Mouse (Mus musculus) forebrain, embryonic 15.5 days (tissue): ENCODE measurements at regions not wholly inside any gene's neighbourhood (a gene's known extent, or its start where the extent isn't known, plus 50 kb on each side); places are given as distances from the start of the nearest gene placed in this dataset. TPM values are rescaled to one million over a fixed set of nuclear protein-coding genes. Genes with fewer than 3 reads are reported as not detected.

Experiments used
- ATAC-seq: fragments of 200-750 bp; cut with Nextera tagmentation; replicated peaks from 2 replicates; pipeline ENCODE4 v1.8.0; 2017; ENCODE audit warnings: mild to moderate bottlenecking, moderate TSS enrichment, moderate library complexity
- H3K27ac ChIP-seq: fragments of 300-500 bp; sonication (generic); replicated peaks from 2 replicates; pipeline ENCODE4 v1.5.1; 2015; ENCODE audit warnings: mild to moderate bottlenecking, inconsistent platforms
- H3K27me3 ChIP-seq: fragments of 300-500 bp; sonication (generic); 2 replicates; pipeline ENCODE4 v1.6.1; 2015; ENCODE audit warnings: inconsistent platforms
- H3K36me3 ChIP-seq: fragments of 300-500 bp; sonication (generic); 2 replicates; pipeline ENCODE4 v1.6.1; 2015; ENCODE audit warnings: mild to moderate bottlenecking, inconsistent platforms
- H3K4me1 ChIP-seq: fragments of 300-500 bp; sonication (generic); 2 replicates; pipeline ENCODE4 v1.6.1; 2015; ENCODE audit warnings: inconsistent platforms
- H3K4me2 ChIP-seq: fragments of 300-500 bp; sonication (generic); replicated peaks from 2 replicates; pipeline ENCODE4 v1.6.1; 2015; ENCODE audit warnings: mild to moderate bottlenecking, inconsistent platforms
- H3K4me3 ChIP-seq: fragments of 300-500 bp; sonication (generic); 2 replicates; pipeline ENCODE4 v1.5.1; 2015; ENCODE audit warnings: mild to moderate bottlenecking, inconsistent platforms
- H3K9ac ChIP-seq: fragments of 300-500 bp; sonication (generic); replicated peaks from 2 replicates; pipeline ENCODE4 v1.6.1; 2015; ENCODE audit warnings: mild to moderate bottlenecking, inconsistent platforms
- H3K9me3 ChIP-seq: fragments of 300-500 bp; sonication (generic); 2 replicates; pipeline ENCODE4 v1.6.1; 2016; ENCODE audit warnings: inconsistent platforms
- WGBS: fragments of 180-500 bp; shearing (Covaris S2); methylation state at CpG from one replicate; pipeline ENCODE4 v1.1.7; 2015; ENCODE audit warnings: mixed read lengths; 5-methylcytosine and 5-hydroxymethylcytosine counted together
- microRNA-seq: library from miRNA; unstranded; fragments of <30 nt; microRNA quantifications from one replicate; pipeline ENCODE4, GENCODE M21; 2016

DNA sequence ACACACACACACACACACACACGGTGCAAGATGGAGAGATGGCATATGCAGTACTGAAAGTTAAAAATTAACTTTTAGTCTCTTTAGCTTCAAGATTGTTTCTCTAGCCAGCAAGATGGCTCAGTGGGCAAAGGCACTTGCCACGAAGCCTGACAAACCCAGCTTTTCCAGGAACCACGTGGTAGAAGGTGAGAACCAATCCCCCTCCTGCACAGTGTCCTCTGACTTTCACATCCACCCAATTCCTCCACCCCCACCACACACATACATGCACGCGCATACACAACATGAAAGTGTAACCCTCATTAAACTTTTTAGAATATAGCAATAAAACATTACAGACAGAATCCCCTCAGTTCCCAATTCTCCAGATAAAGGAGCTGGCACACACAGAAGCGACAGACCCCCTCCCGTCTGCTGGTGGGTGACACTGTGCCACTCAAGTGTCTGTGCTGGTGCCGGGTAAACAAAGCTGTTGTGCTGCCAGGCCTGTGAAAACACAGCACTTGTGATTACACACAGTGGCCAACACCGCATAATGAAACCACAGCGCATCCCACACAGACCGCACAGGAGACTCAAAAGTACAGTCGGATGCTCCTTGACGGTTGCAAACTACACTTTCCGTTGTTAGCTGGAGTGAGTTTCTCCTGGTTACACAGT is 82.9 kb upstream of the Elac2 start:
- 57% methylated on average over 14 of the region's 14 CpGs for WGBS
- peak; percentile 91 for ATAC-seq
- peaks cover 18% of the 10 kb centered on the region for H3K4me1 ChIP-seq
- no peaks in the 10 kb centered on the region for H3K36me3 ChIP-seq
- H3K27ac ChIP-seq: no peak overlapping the region
- H3K9ac ChIP-seq: no peak overlapping the region
- H3K27me3 ChIP-seq: peaks cover 19% of the 10 kb centered on the region; the same call in 1 of the 2 replicates
- H3K4me3 ChIP-seq: no peak overlapping the region
- H3K4me2 ChIP-seq: no peak overlapping the region
- H3K9me3 ChIP-seq: no peaks in the 10 kb centered on the region

DNA sequence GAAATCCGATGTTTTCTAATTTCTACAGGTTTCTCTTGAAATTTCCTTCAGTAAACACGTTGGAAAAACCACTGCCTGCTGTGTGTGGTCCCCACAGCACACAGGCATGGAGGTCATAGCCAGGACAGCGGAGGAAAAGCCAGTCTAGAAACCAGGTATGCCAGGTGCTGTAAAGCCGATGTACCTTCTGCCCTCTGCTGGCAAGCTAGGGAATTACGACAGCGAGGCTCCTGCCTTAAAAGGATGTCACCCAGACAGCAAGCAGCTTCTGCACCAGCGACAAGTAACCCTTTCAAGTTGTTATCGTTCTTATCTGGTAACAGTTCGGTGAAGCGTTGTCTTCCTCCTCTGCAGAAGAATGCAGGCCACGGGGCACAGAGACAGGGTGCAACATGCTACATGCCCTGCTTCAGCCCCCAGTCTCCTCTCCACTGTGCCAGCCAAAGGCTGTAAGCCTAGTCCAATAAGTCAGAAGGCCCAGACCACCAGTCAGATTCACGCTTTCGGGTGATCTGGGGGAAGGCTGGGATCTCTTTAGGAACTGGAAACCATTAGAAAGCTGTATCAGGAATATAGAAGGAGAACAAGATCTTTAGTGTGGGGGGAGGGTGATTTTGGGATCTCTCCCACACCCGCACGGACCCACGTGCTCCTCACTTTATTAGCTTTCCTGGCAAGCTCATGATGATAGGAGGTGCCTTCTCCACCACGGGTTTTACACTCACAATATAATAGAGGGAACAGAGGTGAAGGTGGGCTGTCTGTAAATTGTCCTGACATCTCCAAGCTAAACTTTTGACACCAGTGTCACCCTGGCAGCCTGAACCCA is 79.9 kb upstream of the Elac2 start:
- no peak overlapping the region for H3K9ac ChIP-seq
- no peaks in the 10 kb centered on the region for H3K9me3 ChIP-seq
- H3K4me2 ChIP-seq: no peak overlapping the region
- H3K4me3 ChIP-seq: no peak overlapping the region
- no peaks in the 10 kb centered on the region for H3K36me3 ChIP-seq
- H3K27ac ChIP-seq: no peak overlapping the region
- no peak for ATAC-seq
- WGBS: 36% methylated on average over 17 of the region's 17 CpGs
- H3K27me3 ChIP-seq: peaks cover 13% of the 10 kb centered on the region; the same call in 1 of the 2 replicates
- peaks cover 18% of the 10 kb centered on the region for H3K4me1 ChIP-seq

DNA sequence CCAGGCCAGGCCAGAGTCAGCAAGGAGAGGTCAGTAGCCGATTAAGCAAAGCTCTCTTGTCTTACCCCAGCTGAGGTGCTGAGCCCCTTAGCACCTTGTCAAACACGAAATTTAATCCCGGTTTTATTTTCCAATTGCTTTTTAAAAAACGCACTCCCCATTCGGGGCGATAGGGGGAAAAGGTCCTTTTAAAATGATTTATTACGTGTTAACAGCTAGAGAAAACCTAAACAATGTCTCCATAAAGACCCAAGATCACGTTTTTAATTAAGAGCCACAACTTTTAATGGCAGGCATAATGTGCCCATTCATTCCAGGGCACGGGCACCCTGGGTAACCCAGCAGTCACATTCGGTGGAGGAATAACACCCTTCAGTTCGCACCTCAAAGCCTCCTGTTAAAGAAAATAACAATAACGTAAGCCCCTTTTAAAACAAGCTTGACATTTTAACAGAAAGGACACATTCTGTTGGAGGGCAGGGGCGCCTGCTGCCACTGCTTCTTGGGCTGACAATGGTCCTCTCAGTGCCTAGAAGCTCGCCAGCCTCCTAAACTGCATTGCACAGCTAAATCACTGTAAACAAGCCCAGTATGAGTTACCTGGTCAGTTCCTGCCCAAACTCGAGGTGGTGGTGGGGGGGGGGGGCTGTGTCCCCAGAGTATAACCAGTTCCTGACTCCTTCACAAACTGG is 79.1 kb upstream of the Elac2 start:
- 15% methylated on average over 15 of the region's 15 CpGs for WGBS

DNA sequence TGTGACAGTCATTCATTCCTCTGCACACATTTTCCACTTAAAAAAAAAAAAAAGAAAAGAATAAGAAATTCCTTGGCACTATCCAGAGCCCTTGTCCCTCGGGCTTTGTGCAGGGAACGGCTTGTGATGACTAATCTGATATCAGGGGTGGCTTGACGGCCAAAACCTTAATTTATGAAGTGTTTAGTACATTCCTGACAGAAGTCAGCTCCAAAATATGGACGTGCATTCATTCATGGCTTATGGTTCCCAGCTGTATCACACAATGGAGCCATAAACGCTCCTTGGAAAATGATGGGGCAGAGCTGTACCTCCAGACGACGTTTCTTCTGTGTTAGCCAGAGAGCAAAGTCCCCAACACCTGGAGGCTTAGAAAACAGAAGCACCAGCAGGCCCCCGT is 62.1 kb upstream of the Elac2 start:
- Histone ChIP-seq H3K9ac (no peak overlapping the region), H3K27me3 (no peaks in the 10 kb centered on the region), H3K4me3 (no peak overlapping the region), H3K4me2 (no peak overlapping the region), H3K36me3 (no peaks in the 10 kb centered on the region), H3K9me3 (no peaks in the 10 kb centered on the region), H3K27ac (no peak overlapping the region), H3K4me1 (no peaks in the 10 kb centered on the region)
- 77% methylated on average over 8 of the region's 8 CpGs for WGBS
- no peak for ATAC-seq

More for the DNA sequence above, 79.1 kb upstream of the Elac2 start:
- no peak overlapping the region for H3K4me2 ChIP-seq
- H3K27ac ChIP-seq: no peak overlapping the region
- ATAC-seq: no peak
- no peaks in the 10 kb centered on the region for H3K9me3 ChIP-seq
- H3K4me1 ChIP-seq: peaks cover 18% of the 10 kb centered on the region
- H3K9ac ChIP-seq: no peak overlapping the region
- H3K4me3 ChIP-seq: no peak overlapping the region
- peaks cover 13% of the 10 kb centered on the region; the same call in 1 of the 2 replicates for H3K27me3 ChIP-seq
- no peaks in the 10 kb centered on the region for H3K36me3 ChIP-seq

DNA sequence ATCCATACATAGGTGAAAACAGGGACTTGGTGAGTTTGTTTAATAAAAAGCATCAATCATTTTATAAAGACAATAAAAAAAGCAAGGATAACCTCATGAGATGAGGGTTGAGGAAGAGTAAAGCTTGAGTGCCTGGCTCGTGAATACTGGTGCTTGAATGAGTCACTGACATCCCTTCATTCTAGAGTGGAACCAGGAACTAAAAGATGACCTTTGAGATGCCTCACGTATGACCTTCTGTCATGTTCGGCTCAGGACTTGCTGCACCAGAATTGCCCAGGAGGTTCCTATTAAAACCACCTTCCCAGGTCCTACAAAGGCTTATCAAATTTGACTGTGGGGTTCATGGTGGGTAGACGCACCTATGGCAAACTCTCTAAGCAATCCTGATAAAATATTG is 61.5 kb upstream of the Elac2 start:
- H3K9me3 ChIP-seq: no peaks in the 10 kb centered on the region
- H3K4me3 ChIP-seq: no peak overlapping the region
- no peak overlapping the region for H3K9ac ChIP-seq
- 87% methylated on average over 4 of the region's 4 CpGs for WGBS
- H3K4me1 ChIP-seq: no peaks in the 10 kb centered on the region
- H3K36me3 ChIP-seq: no peaks in the 10 kb centered on the region
- ATAC-seq: no peak
- H3K4me2 ChIP-seq: no peak overlapping the region
- H3K27me3 ChIP-seq: no peaks in the 10 kb centered on the region
- H3K27ac ChIP-seq: no peak overlapping the region

DNA sequence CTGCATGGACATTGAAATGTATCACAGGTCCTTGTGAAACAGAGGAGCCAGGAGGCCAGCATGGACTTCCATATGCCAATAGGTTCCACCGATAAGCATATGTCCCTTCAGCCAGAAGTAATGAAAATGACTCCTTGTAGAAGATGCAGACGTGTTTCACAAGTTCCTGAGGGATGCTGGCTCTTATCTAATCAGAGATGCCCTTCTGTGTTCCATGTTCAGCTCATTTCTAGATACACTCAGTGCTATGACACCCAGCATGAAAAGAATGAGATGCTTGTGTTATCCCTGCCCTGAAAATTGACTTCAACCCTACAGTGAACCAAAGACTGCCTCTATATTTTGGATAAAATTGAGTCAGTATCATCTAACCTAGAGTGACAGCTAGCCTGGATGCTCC is 53.8 kb upstream of the Elac2 start:
- ATAC-seq: no peak
- H3K4me3 ChIP-seq: no peak overlapping the region
- H3K4me2 ChIP-seq: no peak overlapping the region
- H3K27ac ChIP-seq: no peak overlapping the region
- H3K9ac ChIP-seq: no peak overlapping the region
- no peaks in the 10 kb centered on the region for H3K27me3 ChIP-seq
- no peaks in the 10 kb centered on the region for H3K36me3 ChIP-seq
- 80% methylated on average over 2 of the region's 2 CpGs for WGBS
- no peaks in the 10 kb centered on the region for H3K4me1 ChIP-seq
- no peaks in the 10 kb centered on the region for H3K9me3 ChIP-seq

GRCm38 (mm10) chr11:64925970-64926369 is 52.9 kb upstream of the Elac2 start:
- WGBS: 75% methylated on average over 1 of the region's 1 CpGs
- ATAC-seq: no peak
- Histone ChIP-seq H3K36me3 (no peaks in the 10 kb centered on the region), H3K27ac (no peak overlapping the region), H3K9ac (no peak overlapping the region), H3K9me3 (no peaks in the 10 kb centered on the region), H3K4me1 (peaks cover 6% of the 10 kb centered on the region), H3K27me3 (no peaks in the 10 kb centered on the region), H3K4me2 (no peak overlapping the region), H3K4me3 (no peak overlapping the region)

Small RNA genes lying in the stretch of these regions (microRNA-seq; reads per million reads assigned to microRNA genes)
- not detected for gene Gm24275
